Mouse (Mus musculus) layer of hippocampus, postnatal 10 days (tissue): ENCODE measurements around the gene 2610028H24Rik. TPM values are rescaled to one million over a fixed set of nuclear protein-coding genes. Genes with fewer than 3 reads are reported as not detected.

ENCODE experiments used
- DNase-seq, 2 experiments: peaks; one replicate each; pipeline ENCODE4 v3.0.0; 2021; ENCODE audit warnings: low spot score in 2 of 2
- long read RNA-seq: library from polyadenylated mRNA; stranded (forward); transcript quantifications from one replicate; pipeline ENCODE4 v2.0.0, GENCODE M21; 2023
- total RNA-seq, 2 experiments: library from RNA; stranded (reverse); gene quantifications; 2 replicates each; pipeline ENCODE4 v1.2.3; 2021

The 2610028H24Rik gene
- not detected for total RNA-seq
- long read RNA-seq, result 0 reads

- DNase-seq, result no peak
Observed at GRCm38 (mm10) chr10:76448851-76449250, at the start of gene 2610028H24Rik. 2610028H24Rik (plus strand) TSS chr10:76449081.

- DNase-seq, result peak in 1 of 2 experiments; percentile 4
Observed at GRCm38 (mm10) chr10:76408520-76408919, 40.4 kb upstream of the 2610028H24Rik start.

- no peak for DNase-seq
Observed at GRCm38 (mm10) chr10:76416811-76417210, 32.1 kb upstream of the 2610028H24Rik start.

- no peak for DNase-seq
Observed at GRCm38 (mm10) chr10:76425674-76426073, 23.2 kb upstream of the 2610028H24Rik start.

GRCm38 (mm10) chr10:76433925-76434324 lies 15.0 kb upstream of the 2610028H24Rik start:
- no peak for DNase-seq

GRCm38 (mm10) chr10:76439107-76439890 lies 9.6 kb upstream of the 2610028H24Rik start:
- no peak for DNase-seq

GRCm38 (mm10) chr10:76440281-76440680 lies 8.6 kb upstream of the 2610028H24Rik start, which contains the start of gene AC141477.1:
AC141477.1 (minus strand) TSS chr10:76440444.
- DNase-seq, result no peak

- DNase-seq, result peak; percentile 97
Observed at GRCm38 (mm10) chr10:76442178-76443088, 6.4 kb upstream of the 2610028H24Rik start, which contains the start of gene Pcnt. Pcnt (minus strand) TSS chr10:76442786.

- DNase-seq, result no peak
Observed at GRCm38 (mm10) chr10:76445996-76446681, 2.7 kb upstream of the 2610028H24Rik start.

- no peak for DNase-seq
Observed at GRCm38 (mm10) chr10:76447406-76448229, 1.3 kb upstream of the 2610028H24Rik start.

GRCm38 (mm10) chr10:76455289-76455688 lies 6.4 kb downstream of the 2610028H24Rik start:
- peak; percentile 60 to 67 for DNase-seq

GRCm38 (mm10) chr10:76461255-76461654 lies 12.4 kb downstream of the 2610028H24Rik start:
- no peak for DNase-seq

GRCm38 (mm10) chr10:76462312-76462711 lies 13.4 kb downstream of the 2610028H24Rik start:
- no peak for DNase-seq

- no peak for DNase-seq
Observed at GRCm38 (mm10) chr10:76462721-76463120, 13.8 kb downstream of the 2610028H24Rik start.

- DNase-seq, result peak; percentile 87 to 90
Observed at GRCm38 (mm10) chr10:76468203-76469162, 19.6 kb downstream of the 2610028H24Rik start, which contains the start of the genes Mcm3ap and Ybey. Mcm3ap (plus strand) TSS chr10:76468927. Ybey (minus strand) TSS chr10:76469114.

GRCm38 (mm10) chr10:76473759-76474158 lies 24.9 kb downstream of the 2610028H24Rik start:
- DNase-seq, result no peak

GRCm38 (mm10) chr10:76480851-76481250 lies 32.0 kb downstream of the 2610028H24Rik start:
- no peak for DNase-seq

- no peak for DNase-seq
Observed at GRCm38 (mm10) chr10:76481480-76481879, 32.6 kb downstream of the 2610028H24Rik start.

- DNase-seq, result no peak
Observed at GRCm38 (mm10) chr10:76486302-76486701, 37.4 kb downstream of the 2610028H24Rik start.
